Mouse (Mus musculus): ENCODE results near the gene Rangap1.
A peak's percentile ranks its signal among the peaks of the same experiment; 100 is the strongest.
"Not testable (repeated sequence)": the region's sequence is repeated elsewhere in the genome, so short reads cannot be mapped to it uniquely, and the experiment has no call there.

Rangap1 gene

DNA sequence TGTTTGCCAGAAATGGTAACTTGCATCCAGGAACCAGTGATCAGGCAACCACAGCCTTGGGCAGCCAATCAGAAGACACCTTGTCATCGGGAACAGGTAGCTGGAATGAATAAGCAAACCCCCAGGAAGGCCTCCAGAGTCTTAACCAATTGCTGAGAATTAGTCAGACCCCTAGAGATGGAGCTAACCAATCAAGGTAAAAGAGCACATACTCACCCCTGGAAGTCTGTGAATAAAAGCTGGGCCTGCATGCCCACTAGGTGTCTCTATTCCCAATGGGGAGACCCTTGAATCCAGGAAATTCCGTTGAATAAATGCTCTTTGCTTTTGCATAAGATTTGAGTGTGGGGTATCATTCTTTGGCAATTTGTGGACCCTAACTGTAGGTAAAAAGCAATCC lies 5.4 kb downstream of the Rangap1 start:
- peak; percentile 37 for DNase-seq

DNA sequence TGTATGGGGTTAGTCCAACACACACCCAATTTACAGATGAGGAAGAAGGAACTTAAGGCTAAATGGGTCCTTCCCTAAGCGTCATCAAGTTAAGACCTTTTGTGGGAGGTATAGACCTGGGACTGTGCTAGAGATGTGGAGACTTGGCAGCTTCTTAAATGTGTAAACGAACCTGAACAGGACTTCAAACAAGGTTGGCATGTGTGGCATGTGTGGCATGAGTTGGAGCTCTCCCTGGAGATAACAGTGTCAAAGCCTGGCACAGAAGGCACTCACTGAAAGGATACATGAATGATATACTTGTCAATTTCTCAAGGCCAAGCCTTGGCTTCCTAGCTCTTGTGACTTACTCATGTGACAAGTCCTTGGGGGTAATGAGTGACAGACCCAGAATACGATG lies 6.0 kb downstream of the Rangap1 start:
- peak; percentile 59 for DNase-seq

DNA sequence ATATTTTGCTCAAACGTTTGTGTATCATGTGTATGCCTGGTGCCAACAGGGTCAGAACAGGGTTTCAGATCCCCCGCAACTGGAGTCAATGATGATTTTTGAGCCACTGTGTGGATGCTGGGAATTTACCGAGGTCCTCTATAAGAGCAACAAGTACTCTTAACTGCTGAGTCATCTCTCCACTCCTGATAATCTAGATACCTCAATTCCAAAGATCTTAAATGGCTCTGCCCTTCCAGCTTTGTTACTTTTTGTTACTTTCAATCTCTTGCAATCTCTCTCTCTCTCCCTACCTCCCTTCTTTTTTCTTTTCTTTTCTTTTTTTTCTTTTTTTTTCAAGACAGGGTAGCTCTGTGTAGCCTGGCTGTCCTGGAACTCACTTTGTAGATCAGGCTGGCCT lies 10.3 kb downstream of the Rangap1 start:
- DNase-seq: no peak

DNA sequence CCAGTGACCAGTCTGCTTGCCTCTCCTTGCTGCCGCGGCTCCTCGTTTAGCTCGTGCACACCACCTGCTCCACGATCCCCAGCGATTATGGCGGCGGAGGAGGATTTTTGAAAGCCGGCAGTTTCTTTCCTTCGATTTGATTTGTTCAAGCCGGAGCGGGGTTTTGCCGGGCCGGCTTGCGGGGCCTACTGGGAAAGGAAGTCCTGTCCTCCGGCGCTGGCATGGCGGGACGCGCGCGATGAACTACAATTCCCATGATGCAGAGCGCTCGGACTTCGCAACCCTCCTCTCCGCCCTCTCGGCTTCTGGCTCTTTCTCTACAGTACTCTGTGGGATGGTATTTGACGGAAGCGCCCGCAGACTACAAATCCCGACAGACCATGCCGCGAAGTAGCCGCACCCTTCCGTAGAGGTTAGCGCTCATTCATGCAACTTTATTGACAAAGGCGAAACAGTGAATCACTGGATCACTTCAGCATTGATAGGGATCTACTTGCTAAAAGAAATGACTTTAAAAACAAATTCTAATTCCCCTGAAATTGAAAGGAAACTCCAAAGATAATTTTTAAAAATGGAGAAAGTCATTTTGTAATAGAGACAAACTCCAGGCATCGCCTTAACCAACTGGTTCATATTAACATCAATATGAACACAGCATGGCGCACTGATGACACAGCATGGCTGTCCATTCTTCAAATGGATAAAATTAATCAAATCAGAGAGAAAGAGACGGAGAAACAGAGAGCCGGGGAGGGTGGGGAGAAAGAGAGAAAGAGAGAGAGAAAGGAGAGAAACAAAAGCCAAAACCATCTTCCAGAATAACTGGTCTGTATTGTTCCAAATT lies 15.3 kb downstream of the Rangap1 start:
- peak; percentile 99 for DNase-seq

DNA sequence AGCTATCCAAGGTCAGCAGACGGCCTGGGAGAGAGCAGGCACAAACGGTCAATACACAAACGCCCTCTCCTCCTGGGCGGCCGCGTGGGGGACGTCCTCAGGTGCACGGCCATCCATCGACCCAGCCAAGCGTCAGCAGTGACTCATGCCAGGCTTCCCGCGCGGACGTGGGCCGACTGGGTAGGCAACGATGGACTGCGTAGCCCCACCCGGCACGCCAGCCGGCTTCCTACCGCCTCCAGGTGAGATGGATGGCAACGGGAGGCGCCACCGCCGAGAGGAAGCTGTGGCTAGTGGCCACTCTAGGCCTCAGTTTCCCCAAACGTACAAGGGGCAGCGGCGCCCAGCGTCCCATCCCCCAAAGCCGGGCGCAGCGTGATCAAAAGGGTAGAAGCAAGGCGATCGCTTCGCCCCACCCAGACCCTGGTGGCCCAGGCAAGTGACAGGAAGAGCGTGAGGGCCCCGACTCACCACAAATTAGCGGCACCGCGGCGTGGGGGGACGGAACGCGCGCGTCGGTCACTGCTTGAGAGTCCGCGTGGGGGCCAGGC lies 16.0 kb downstream of the Rangap1 start:
- DNase-seq: peak; percentile 19

DNA sequence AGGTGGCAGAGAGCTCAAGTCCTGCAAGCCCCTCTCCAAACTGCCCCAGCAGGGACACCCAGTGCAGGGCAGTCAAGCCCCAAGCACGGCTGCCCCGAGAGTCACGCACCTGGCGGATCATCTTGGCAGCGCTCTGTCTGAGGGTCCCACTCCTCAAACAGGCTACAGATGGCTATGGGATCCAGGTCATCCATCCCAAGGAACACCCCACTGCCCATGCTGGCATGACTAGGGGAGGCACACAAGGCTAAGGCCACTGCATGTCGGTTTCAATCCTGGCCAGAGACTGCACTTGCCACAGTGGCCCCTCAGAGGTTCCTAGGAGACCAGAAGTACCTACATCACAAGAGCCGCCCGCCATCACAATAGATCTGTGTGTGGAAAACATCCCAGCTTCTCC lies 19.4 kb downstream of the Rangap1 start:
- DNase-seq: no peak

DNA sequence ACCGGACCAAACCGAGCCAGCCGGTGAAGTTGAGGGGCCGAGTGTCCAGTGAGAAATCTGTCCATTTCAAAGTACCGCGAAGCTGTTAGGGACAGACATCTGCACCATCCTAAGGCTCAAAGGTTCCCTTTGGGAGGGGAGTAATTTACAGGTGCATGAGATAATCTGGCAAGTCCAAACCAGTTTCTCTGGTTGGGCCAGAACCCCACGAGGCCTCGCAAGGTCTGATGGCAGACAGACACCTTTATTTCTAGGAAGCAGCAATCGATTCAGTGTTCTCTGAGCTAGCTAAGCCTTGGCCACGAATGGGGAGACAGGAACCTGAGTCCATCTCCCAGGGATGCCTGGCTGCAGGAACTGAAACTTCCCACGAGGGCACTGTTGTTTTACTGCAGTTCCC lies 21.7 kb downstream of the Rangap1 start:
- no peak for DNase-seq

DNA sequence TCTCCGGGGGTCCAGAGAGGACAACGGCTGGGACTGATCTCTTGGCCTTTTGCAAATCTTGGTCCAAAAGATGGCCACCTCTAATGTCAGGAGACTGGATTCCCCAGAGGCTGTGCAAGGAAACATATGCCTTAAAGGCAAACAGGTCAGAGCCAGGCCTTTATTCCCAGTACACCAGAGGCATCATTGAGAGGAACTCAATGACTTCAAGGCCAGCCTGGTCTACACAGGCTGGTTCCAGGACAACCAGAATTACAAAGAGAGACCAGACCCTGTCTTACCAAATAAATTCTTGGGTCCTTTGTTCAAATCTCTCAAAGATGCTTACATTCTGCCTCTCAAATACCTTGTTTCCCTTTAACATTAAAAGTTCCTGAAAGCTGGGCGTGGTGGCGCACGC lies 23.0 kb downstream of the Rangap1 start:
- DNase-seq: no peak

DNA sequence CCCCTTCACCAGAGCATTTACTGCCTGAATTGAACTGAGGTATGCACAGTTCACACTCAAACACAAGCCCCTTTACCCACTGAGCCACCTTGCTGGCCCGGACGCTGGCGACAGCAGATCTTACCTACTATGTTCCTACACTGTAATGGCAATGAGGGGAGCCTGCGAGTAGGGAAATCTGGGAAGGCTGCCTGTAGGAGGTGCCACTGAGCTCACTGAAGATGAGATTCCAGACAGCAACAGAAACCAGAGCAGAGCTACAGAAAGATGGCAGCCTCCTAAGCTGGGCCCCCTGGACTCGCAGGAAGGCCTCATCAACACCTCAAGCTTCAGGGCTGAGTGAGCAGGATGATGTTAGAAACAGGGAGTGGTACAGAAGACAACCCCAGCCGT lies 26.2 kb downstream of the Rangap1 start:
- no peak for DNase-seq

DNA sequence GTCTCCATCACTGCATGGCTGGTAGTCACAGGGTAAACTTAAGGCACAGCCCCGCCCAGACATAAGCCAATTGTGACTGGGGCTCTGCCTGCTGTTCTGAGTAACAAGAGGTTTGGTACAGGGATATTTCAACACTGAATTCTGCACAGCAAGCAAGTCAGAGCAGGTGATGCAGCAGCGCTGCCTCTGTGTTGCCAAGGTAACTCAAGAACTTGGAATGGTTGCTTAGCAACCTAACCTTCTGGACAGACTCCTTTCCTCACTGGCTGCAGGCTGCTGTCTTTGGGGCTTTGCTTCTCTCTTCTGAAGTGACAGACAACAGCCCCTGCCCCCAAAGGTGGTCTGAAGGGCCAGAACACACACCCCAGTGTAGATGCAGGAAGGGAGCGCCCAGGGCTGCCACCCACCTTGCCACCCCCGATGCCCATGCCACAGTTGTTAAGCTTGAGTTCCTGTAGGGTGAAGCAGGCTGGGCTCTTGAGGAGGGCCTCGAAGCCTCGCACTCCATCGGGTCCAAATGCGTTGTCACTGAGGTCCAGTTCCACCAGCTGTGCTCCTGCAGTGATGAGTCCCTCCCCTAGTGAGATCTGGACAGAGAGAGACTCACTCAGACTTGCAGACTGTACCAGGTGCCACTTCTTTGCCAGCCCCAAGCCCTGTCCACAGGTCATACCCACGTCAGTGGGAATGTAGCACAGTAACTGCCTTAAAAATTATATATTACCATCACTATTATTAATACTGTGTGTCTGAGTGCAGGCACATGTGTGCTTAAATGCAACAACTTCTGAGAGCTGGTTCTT lies 26.8 kb downstream of the Rangap1 start:
- DNase-seq: no peak

DNA sequence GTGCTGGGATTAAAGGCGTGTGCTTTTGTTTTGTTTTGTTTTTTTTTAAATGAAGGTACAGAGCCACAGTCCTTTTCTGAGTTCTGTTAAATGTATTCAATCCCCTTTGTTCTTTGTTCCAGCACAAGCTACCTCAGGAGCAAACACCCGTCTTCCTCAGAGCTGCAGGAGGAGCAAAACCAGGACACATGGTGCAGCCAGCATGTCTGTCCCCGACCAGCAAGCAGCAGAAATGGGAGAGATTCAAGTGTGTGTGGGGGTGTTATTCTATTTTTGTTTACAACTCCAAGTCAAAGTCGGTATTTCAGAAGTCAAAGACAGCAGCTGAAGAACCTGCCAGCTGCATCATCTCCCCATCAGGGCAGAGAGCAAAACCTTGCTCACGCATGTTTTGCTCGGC lies 31.6 kb downstream of the Rangap1 start:
- no peak for DNase-seq

DNA sequence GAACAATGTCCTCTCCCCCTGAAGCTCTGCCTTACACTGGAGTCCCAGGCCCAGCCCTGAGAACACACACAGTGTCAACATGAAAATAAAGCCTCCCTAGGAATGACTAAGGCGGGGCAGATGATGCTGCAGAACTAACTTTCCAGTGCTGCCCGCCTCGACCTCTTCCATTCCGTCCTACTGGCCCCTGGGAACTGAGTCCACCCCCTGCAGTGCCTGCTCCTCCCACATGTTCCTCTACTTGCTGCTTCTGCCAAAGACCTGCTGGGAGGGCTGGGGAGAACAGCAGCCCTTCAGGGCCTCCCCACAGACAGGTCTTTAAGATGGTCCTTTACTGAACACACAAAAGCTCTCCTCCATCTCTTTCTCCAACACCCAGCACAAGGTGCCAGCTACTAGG lies 34.5 kb downstream of the Rangap1 start:
- DNase-seq: no peak

DNA sequence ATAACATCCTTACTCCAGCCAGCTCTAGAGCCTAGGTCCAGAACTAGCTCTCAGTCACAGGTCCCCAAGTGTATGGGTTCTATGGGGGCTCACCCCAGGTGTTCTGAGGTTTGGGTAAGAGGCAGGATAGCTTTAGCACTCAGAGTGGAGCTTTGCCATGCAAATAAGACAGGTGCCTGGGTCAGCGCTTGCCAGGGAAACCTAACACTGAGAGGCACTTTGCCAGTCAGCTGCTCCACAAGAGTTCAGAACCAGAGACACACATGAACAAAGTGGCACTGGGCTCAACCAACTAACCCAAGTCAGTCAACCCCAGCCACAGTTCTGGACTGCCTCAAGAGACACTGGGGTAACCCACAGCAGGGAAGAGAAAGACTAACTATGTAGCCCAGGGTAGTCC lies 35.6 kb downstream of the Rangap1 start:
- DNase-seq: no peak

DNA sequence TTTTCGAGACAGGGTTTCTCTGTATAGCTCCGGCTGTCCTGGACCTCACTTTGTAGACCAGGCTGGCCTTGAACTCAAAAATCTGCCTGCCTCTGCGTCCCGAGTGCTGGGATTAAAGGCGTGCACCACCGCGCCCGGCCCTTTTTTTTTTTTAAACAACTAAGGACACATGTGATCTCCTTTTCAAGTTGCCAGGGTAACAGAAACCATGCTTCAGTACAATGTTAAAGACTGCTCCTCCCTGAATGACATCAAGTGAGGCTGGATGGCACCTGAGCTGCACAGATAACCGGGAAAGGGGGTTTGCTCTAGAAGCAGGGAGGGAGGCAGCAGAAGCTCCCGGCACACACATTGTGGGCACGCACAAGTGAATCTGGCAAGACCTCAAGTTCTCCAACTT lies 36.3 kb downstream of the Rangap1 start:
- no peak for DNase-seq

DNA sequence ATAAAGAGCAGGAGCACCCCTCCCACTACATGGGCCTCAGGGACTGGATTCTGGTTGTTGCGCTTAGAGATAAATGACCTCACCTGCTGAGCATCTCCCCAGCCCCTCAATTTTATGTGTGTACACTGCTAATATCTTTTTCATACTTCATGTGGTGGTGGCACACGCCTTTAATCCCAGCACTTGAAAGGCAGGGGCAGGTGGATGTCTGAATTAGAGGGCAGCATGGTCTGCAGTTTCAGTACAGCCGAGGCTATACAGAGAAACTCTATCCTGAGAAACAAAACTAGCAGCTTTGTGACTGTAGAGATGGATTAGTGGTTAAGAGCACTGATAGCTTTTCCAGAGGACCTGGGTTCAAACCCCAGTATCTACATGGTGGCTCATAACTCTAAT lies 42.2 kb downstream of the Rangap1 start:
- no peak for DNase-seq

DNA sequence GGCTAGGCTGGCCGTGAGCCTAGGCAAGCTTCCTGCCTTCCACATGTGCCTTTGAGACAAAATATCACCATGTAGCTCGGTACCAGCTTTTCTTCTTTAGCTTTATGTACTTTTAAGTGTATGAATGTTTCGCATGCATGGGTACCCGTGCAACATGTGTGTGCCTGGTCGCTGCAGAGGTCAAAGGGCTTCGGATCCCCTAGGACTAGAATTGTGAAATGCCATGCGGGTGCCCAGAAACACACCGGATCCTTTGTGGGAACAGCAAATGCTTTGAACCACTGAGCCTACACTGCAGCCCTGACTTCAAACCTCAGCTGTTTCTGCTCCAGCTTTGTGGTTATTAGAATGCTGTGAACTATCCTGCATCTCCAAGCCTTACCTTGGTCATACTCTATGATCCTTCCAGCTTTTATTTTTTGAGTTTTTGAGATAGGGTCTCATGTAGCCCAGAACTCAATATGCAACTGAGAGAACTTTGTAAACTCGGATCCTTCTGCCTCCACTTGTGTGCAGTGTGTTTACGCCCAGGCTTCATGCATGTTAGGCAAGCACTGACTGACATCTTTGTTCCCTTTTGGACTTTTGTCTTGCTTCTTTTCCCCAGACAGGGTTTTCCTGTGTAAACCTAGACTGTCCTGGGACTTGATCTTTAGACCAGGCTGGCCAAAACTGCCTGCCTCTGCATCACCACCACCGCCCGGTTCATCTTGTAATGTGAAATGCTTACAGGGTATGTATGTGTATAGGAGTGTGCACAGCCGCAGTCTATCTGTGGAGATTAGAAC lies 42.8 kb downstream of the Rangap1 start:
- no peak for DNase-seq

DNA sequence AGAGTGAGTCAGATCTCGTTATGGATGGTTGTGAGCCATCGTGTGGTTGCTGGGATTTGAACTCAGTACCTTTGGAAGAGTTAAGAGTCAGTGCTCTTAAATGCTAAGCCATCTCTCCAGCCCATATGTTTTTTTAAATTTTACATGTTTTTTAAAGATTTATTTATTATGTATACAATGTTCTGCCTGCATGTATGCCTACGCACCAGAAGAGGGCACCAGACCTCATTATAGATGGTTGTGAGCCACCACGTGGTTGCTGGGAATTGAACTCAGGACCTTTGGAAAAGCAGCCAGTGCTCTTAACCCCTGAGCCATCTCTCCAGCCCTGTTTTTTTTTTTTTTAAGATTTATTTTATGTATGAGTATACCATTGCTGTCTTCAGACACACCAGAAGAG lies 44.0 kb downstream of the Rangap1 start:
- DNase-seq: not testable (repeated sequence)

DNA sequence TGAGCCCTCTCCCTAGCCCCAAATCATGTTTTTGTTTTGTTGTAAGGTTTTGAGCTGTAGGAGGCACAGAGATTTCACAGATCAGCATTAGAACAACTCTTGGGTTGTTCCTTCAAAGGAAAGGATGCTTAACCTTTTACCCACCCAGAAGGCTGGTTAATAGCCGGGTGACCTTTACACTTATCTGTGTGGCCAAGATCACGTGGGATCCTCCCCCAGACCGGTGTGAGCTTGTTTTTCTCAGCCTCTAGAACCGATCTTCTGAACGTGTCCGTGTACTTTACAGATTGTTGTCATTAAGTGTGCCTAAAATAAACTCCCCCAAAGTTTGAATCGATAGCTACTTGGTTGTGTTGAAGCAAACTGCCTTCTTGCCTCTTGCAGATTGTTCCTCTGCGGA lies 44.7 kb downstream of the Rangap1 start:
- peak; percentile 27 for DNase-seq

DNA sequence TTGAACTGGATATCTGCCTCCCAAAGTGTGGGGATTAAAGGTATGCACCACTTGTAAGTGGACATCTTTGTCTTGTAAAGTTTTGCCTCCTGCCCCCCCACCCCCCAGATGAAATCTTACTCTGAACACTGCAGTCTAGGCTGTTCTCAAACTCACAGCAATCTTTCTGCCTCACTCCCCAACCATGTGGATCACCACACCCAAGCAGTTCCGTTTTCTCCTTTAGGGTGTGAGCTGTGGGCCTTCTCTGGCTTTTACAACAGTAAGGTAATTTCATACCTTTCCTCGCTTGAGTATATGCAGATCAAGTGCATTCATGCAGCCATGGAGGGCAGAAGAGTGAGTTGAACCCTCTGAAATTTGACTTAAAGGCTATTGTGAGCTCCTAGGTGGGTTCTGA lies 45.2 kb downstream of the Rangap1 start:
- no peak for DNase-seq

DNA sequence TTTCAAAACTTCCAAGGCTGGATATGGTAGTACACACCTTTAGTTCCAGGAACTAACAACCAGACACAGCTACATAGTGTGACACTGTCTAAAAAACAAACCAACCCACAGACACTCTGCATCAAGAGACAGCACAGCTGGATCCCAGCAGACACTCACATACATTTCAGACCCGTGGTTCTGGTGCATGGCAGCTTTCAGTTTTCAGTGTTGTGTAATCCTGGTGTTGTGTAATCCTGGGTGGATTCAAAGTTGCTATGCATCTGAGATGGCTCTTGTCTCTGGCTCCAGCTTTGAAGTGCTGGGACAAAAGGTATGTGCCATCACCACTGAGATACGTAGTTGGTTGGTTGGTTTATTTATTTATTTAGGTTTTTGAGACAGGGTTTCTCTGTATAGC lies 46.8 kb downstream of the Rangap1 start:
- peak; percentile 40 for DNase-seq

DNA sequence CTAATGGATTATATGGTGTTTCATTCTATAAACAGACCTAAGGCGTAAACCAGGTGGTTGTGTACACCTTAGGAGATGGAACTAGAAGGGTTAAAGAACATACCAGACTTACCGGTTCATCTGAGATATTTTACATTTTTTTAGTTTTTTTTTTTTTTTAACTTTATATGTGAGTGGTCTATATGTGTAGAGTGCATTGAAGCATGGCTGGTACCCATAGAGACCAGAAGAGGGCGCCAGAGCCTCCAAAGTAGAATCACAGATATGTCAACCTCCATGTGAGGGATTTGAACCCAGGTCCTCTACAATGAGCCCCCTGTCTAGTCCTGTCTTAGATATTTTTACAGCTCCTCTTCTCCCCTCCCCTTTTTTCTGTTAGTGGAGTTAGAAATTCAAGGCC lies 47.5 kb downstream of the Rangap1 start:
- peak; percentile 66 for DNase-seq

DNA sequence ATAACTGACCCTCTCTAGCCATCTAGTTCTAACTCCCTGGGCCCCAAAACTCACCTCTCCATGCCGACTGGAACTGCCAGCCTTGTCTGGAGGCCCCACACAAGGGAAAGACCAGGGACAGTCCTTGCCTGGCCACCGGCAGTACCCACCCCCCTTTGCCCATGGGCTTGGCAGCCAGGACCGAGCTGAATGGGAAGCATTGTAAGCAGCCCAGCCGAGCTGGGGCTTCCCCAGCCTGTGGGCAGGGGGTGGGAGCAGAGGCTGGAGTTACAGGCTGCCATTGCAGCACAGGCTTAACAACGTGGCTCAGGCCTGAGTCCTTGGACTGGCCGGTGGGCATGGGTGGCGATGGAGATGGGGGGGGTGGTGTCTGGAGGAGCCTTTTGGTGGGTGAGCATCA lies 48.2 kb downstream of the Rangap1 start, which contains the start of gene Chadl:
Gene Chadl (minus strand): TSS at position 113 of the 400 bp plus-strand sequence.
- no peak for DNase-seq

DNA sequence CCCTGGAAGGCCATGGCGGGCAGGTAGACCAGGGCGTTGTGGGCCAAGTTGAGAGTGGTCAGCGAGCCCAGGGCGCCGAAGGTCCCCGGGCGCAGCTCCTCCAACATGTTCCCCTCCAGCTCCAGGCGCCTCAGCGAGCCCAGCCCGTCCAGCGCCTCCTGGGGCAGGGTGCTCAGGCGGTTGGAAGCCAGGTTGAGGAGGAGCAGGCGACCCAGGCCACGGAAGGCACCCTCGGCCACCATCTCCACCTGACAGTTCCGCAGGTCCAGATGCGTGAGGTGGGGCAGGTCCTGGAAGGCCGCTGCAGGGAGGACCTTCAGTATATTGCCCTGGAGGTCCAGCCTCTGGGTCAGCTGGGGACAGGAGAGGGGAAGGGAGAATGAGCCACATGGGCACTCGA lies 50.4 kb downstream of the Rangap1 start:
- DNase-seq: no peak
